Mouse (Mus musculus): Measurements from ENCODE around the gene Il19. TPM values are rescaled to one million over a fixed set of nuclear protein-coding genes. Genes with fewer than 3 reads are reported as not detected.

Il19 gene
- polyA plus RNA-seq, 1 experiment from 2014 or later: not detected

DNA sequence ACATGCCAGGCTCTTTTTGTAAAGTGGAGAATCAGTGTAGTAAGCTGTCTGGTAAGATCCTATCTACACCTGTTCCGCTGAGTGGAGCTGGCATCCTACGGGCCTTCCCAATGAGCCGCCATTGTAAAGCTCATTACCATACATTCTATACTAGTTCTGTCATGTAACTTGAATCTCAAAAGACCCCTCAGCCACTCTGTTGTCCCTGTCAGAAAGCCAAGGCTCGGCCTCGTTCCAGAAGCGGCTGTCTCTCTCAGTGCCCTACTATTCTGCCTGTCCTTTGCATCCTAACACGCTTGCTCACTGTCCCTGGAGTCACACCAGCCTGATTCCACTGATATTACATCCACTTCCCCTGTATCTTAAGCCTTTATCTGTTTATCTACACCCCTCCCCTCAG lies 1.7 kb downstream of the Il19 start:
- no peak overlapping the region for H3K4me2 ChIP-seq (ENCODE audit: low read depth, low read length, severe bottlenecking)
- no peak for DNase-seq (ENCODE audit: low spot score)
- no peak overlapping the region for H3K9ac ChIP-seq (ENCODE audit: low read length)
- H3K4me1 ChIP-seq (replicated peaks; ENCODE audit: control insufficient read depth, insufficient read depth, low read length): no peaks in the 10 kb centered on the region
- no peak for ATAC-seq (replicated peaks; ENCODE audit: low FRiP score)
- no peak overlapping the region for H3K27ac ChIP-seq (ENCODE audit: low read depth, low read length)
- no peaks in the 10 kb centered on the region for H3K36me3 ChIP-seq (ENCODE audit: control insufficient read depth, insufficient read depth, low read length)
- no peaks in the 10 kb centered on the region for H3K9me3 ChIP-seq (ENCODE audit: control insufficient read depth, low read length)
- H3K4me3 ChIP-seq (ENCODE audit: low read depth, low read length): no peak overlapping the region
- H3K27me3 ChIP-seq (ENCODE audit: control insufficient read depth, insufficient read depth, low read length): no peaks in the 10 kb centered on the region
- WGBS: 69% methylated on average over 7 of the region's 7 CpGs

GRCm38 (mm10) chr1:130937170-130937569 lies 2.7 kb downstream of the Il19 start:
- DNase-seq (ENCODE audit: low spot score): no peak
- Histone ChIP-seq H3K36me3 (ENCODE audit: control insufficient read depth, insufficient read depth, low read length) (no peaks in the 10 kb centered on the region), H3K4me3 (ENCODE audit: low read depth, low read length) (no peak overlapping the region), H3K9me3 (ENCODE audit: control insufficient read depth, low read length) (no peaks in the 10 kb centered on the region), H3K4me1 (replicated peaks; ENCODE audit: control insufficient read depth, insufficient read depth, low read length) (no peaks in the 10 kb centered on the region), H3K9ac (ENCODE audit: low read length) (no peak overlapping the region), H3K27ac (ENCODE audit: low read depth, low read length) (no peak overlapping the region), H3K27me3 (ENCODE audit: control insufficient read depth, insufficient read depth, low read length) (no peaks in the 10 kb centered on the region), H3K4me2 (ENCODE audit: low read depth, low read length, severe bottlenecking) (no peak overlapping the region)
- WGBS: 88% methylated on average over 4 of the region's 4 CpGs
- no peak for ATAC-seq (replicated peaks; ENCODE audit: low FRiP score)

DNA sequence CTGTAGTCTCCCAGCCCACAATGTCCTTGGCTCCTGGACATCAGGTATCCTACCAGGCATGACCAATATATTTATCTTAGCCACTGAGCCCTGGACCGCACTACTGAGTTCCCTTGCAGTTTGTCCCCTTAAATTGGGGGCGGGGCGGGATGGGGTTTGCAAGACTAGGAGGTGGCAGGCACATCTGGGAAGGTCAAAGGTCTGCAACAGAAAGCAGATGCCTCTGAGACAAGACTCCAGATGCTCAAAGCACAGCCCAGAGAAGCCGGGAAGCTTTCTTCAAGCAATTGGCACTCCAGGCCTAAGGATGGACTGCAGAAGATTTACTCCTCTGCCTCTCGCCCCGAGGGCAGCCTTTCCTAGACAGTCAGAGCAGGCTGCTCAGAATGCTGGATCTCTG lies 3.6 kb downstream of the Il19 start:
- no peak overlapping the region for H3K4me2 ChIP-seq (ENCODE audit: low read depth, low read length, severe bottlenecking)
- H3K9ac ChIP-seq (ENCODE audit: low read length): no peak overlapping the region
- H3K27ac ChIP-seq (ENCODE audit: low read depth, low read length): no peak overlapping the region
- H3K4me3 ChIP-seq (ENCODE audit: low read depth, low read length): no peak overlapping the region
- H3K9me3 ChIP-seq (ENCODE audit: control insufficient read depth, low read length): no peaks in the 10 kb centered on the region
- no peaks in the 10 kb centered on the region for H3K36me3 ChIP-seq (ENCODE audit: control insufficient read depth, insufficient read depth, low read length)
- ATAC-seq (replicated peaks; ENCODE audit: low FRiP score): no peak
- no peaks in the 10 kb centered on the region for H3K27me3 ChIP-seq (ENCODE audit: control insufficient read depth, insufficient read depth, low read length)
- DNase-seq (ENCODE audit: low spot score): no peak
- 68% methylated on average over 6 of the region's 6 CpGs for WGBS
- H3K4me1 ChIP-seq (replicated peaks; ENCODE audit: control insufficient read depth, insufficient read depth, low read length): no peaks in the 10 kb centered on the region

DNA sequence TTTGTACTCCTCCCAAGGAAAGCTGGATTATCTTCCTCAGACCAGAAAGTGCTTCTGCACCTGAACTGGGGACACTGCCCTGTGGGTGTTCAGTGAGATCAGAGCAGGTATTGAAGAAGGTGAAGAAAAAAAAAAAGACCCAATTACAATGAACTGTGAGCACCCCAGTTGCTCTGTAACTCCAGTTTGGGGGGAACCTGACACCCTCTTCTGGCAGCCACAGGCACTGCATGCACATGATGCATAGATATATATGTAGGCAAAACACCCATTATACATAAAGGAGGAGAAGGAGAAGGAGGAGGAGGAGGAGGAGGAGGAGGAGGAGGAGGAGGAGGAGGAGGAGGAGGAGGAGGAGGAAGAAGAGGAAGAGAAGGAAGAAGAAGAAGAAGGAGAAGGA lies 13.4 kb downstream of the Il19 start:
- H3K4me3 ChIP-seq (ENCODE audit: low read depth, low read length): no peak overlapping the region
- no peaks in the 10 kb centered on the region for H3K36me3 ChIP-seq (ENCODE audit: control insufficient read depth, insufficient read depth, low read length)
- H3K4me2 ChIP-seq (ENCODE audit: low read depth, low read length, severe bottlenecking): no peak overlapping the region
- H3K27ac ChIP-seq (ENCODE audit: low read depth, low read length): no peak overlapping the region
- ATAC-seq (replicated peaks; ENCODE audit: low FRiP score) (no peak), DNase-seq (ENCODE audit: low spot score) (no peak)
- H3K9ac ChIP-seq (ENCODE audit: low read length): no peak overlapping the region
- no peaks in the 10 kb centered on the region for H3K27me3 ChIP-seq (ENCODE audit: control insufficient read depth, insufficient read depth, low read length)
- no peaks in the 10 kb centered on the region for H3K9me3 ChIP-seq (ENCODE audit: control insufficient read depth, low read length)
- no peaks in the 10 kb centered on the region for H3K4me1 ChIP-seq (replicated peaks; ENCODE audit: control insufficient read depth, insufficient read depth, low read length)

- H3K4me3 ChIP-seq (ENCODE audit: low read depth, low read length): no peak overlapping the region
- ATAC-seq (replicated peaks; ENCODE audit: low FRiP score) (no peak), DNase-seq (ENCODE audit: low spot score) (no peak)
- no peaks in the 10 kb centered on the region for H3K27me3 ChIP-seq (ENCODE audit: control insufficient read depth, insufficient read depth, low read length)
- 50% methylated on average over 1 of the region's 1 CpGs for WGBS
- H3K27ac ChIP-seq (ENCODE audit: low read depth, low read length): no peak overlapping the region
- no peak overlapping the region for H3K4me2 ChIP-seq (ENCODE audit: low read depth, low read length, severe bottlenecking)
- H3K36me3 ChIP-seq (ENCODE audit: control insufficient read depth, insufficient read depth, low read length): no peaks in the 10 kb centered on the region
- H3K4me1 ChIP-seq (replicated peaks; ENCODE audit: control insufficient read depth, insufficient read depth, low read length): no peaks in the 10 kb centered on the region
- H3K9ac ChIP-seq (ENCODE audit: low read length): no peak overlapping the region
- no peaks in the 10 kb centered on the region for H3K9me3 ChIP-seq (ENCODE audit: control insufficient read depth, low read length)
These were observed 21.5 kb downstream of the Il19 start for GRCm38 (mm10) chr1:130918323-130918980.

DNA sequence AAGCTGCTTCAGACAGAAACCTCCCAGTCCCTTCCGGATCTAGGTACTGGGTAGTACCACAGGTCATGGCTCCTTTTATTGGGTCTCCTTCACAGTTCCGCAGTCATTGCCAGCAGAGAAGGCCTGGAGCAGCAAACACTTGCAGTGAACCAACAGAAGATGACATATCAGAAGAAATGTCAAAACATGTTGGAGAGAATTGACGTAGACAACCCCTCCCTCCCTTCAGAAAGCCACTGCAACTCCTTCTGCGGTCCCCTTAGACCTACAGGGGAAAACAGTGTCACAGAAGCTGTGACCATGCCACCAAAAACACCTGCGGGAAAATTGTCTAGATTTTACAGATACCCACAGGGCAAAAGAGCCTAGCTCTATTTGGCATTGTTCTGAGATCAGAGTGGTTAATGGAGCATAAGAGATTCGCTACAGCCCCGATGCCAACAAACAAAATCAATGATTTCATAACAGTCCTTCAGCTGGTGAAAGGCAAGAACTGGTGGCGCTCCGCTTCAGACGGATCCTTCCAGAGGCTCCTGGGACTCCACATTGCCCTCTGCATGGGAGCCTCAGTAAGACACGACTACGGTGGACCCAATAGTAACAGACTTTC lies 28.4 kb downstream of the Il19 start, which contains the start of gene Il20:
Gene Il20, minus strand, starts transcription at position 51 of the 610 bp plus-strand sequence.
- Histone ChIP-seq H3K27me3 (ENCODE audit: control insufficient read depth, insufficient read depth, low read length) (no peaks in the 10 kb centered on the region), H3K9ac (ENCODE audit: low read length) (no peak within 1 kb of the TSS), H3K4me2 (ENCODE audit: low read depth, low read length, severe bottlenecking) (no peak within 1 kb of the TSS), H3K36me3 (ENCODE audit: control insufficient read depth, insufficient read depth, low read length) (no peaks in the 10 kb centered on the region), H3K9me3 (ENCODE audit: control insufficient read depth, low read length) (no peaks in the 10 kb centered on the region), H3K4me3 (ENCODE audit: low read depth, low read length) (no peak within 1 kb of the TSS), H3K27ac (ENCODE audit: low read depth, low read length) (no peak within 1 kb of the TSS), H3K4me1 (replicated peaks; ENCODE audit: control insufficient read depth, insufficient read depth, low read length) (no peaks in the 10 kb centered on the region)
- WGBS: 79% methylated on average over 12 of the region's 12 CpGs
- DNase-seq (ENCODE audit: low spot score): no peak
- ATAC-seq (replicated peaks; ENCODE audit: low FRiP score): no peak

DNA sequence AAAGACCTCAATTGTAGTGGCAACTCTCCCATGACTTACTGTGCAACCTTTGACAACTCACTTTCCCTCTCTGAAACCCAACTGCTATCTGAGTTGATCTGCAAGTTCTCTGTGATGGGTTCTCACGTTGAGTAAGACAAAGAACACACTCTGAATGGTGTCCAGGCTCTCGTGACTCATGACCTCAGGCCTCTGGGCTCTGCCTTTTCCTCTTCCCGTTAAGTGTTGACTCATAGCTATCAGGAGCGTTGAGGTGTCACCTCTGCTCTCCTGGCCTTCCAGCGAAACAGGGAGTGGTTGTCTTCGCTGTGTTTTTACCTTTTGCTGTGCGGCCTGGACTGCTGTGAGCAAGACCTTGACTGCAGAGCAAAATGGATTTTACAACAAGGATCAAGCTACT lies 37.4 kb downstream of the Il19 start:
- ATAC-seq (replicated peaks; ENCODE audit: low FRiP score): no peak
- H3K4me1 ChIP-seq (replicated peaks; ENCODE audit: control insufficient read depth, insufficient read depth, low read length): no peaks in the 10 kb centered on the region
- no peak overlapping the region for H3K9ac ChIP-seq (ENCODE audit: low read length)
- H3K27me3 ChIP-seq (ENCODE audit: control insufficient read depth, insufficient read depth, low read length): no peaks in the 10 kb centered on the region
- H3K4me2 ChIP-seq (ENCODE audit: low read depth, low read length, severe bottlenecking): no peak overlapping the region
- 90% methylated on average over 7 of the region's 7 CpGs for WGBS
- H3K4me3 ChIP-seq (ENCODE audit: low read depth, low read length): no peak overlapping the region
- DNase-seq (ENCODE audit: low spot score): no peak
- H3K27ac ChIP-seq (ENCODE audit: low read depth, low read length): no peak overlapping the region
- no peaks in the 10 kb centered on the region for H3K9me3 ChIP-seq (ENCODE audit: control insufficient read depth, low read length)
- no peaks in the 10 kb centered on the region for H3K36me3 ChIP-seq (ENCODE audit: control insufficient read depth, insufficient read depth, low read length)

- DNase-seq (ENCODE audit: low spot score): no peak
- Histone ChIP-seq H3K27ac (ENCODE audit: low read depth, low read length) (no peak overlapping the region), H3K4me1 (replicated peaks; ENCODE audit: control insufficient read depth, insufficient read depth, low read length) (no peaks in the 10 kb centered on the region), H3K4me3 (ENCODE audit: low read depth, low read length) (no peak overlapping the region), H3K9me3 (ENCODE audit: control insufficient read depth, low read length) (no peaks in the 10 kb centered on the region), H3K27me3 (ENCODE audit: control insufficient read depth, insufficient read depth, low read length) (no peaks in the 10 kb centered on the region), H3K9ac (ENCODE audit: low read length) (no peak overlapping the region), H3K36me3 (ENCODE audit: control insufficient read depth, insufficient read depth, low read length) (no peaks in the 10 kb centered on the region), H3K4me2 (ENCODE audit: low read depth, low read length, severe bottlenecking) (no peak overlapping the region)
- no peak for ATAC-seq (replicated peaks; ENCODE audit: low FRiP score)
- WGBS: 27% methylated on average over 6 of the region's 6 CpGs
These were observed 45.4 kb downstream of the Il19 start for GRCm38 (mm10) chr1:130894468-130894867.

Measured in forebrain, embryonic 11.5 days (tissue).